Mouse (Mus musculus) mammary gland, adult 2 months (tissue): ENCODE results near the gene Crhr2. TPM values are rescaled to one million over a fixed set of nuclear protein-coding genes. Genes with fewer than 3 reads are reported as not detected.

ENCODE experiments used
- polyA plus RNA-seq: library from polyadenylated mRNA; depleted of rRNA; stranded (reverse); fragments of >200 nt; gene quantifications from 2 replicates; pipeline ENCODE4 v1.2.3, GENCODE M21; 2012; ENCODE audit warnings: low replicate concordance; rRNA removed

The Crhr2 gene
- 0.45 and 19.9 TPM in 2 replicates for polyA plus RNA-seq

GRCm38 (mm10) chr6:55132794-55133193 is at the start of gene Crhr2:
TSS of gene Crhr2 (minus strand) at chr6:55133016.

GRCm38 (mm10) chr6:55174741-55175181 is 41.9 kb upstream of the Crhr2 start, which contains the start of gene Inmt:
TSS of gene Inmt (minus strand) at chr6:55175043.

Other genes starting within 250 kb of the Crhr2 start
- 43.9 and 69.2 TPM in 2 replicates for gene Nod1, start 160.4 kb downstream of the Crhr2 start, polyA plus RNA-seq
- gene Ggct, start 140.1 kb downstream of the Crhr2 start, polyA plus RNA-seq: 1.4 and 2.8 TPM in 2 replicates
- 35.8 and 36.6 TPM in 2 replicates for gene Gars, start 95.0 kb downstream of the Crhr2 start, polyA plus RNA-seq
- gene Inmt, start 42.0 kb upstream of the Crhr2 start, polyA plus RNA-seq: 27.2 and 46.4 TPM in 2 replicates
- 7.6 and 15.0 TPM in 2 replicates for gene Mindy4, start 70.4 kb upstream of the Crhr2 start, polyA plus RNA-seq
- gene Aqp1, start 203.4 kb upstream of the Crhr2 start, polyA plus RNA-seq: 518 and 615 TPM in 2 replicates
- gene Ghrhr, start 243.3 kb upstream of the Crhr2 start, polyA plus RNA-seq: 0.07 TPM in 1 of 2 replicates, not detected in the other